Mouse (Mus musculus) brain, embryonic 14.5 days (tissue): ENCODE data around the gene Tcf7l2. TPM values are rescaled to one million over a fixed set of nuclear protein-coding genes. Genes with fewer than 3 reads are reported as not detected.

Experiments used
- DNase-seq: peaks from one replicate; pipeline ENCODE4 v3.0.0-alpha.2; 2011; ENCODE audit warnings: low read depth
- CTCF ChIP-seq: fragments of 200-500 bp; IDR thresholded peaks from 2 replicates; pipeline ENCODE4 v1.5.1; 2012; ENCODE audit warnings: inconsistent platforms, mild to moderate bottlenecking, moderate library complexity, borderline replicate concordance; ENCODE audit not compliant: insufficient read depth, insufficient read length; ENCODE audit errors: extremely low read depth
- POLR2A ChIP-seq: fragments of 200-500 bp; IDR thresholded peaks from 2 replicates; pipeline ENCODE4 v1.6.1; 2012; ENCODE audit warnings: mild to moderate bottlenecking, inconsistent platforms, borderline replicate concordance; ENCODE audit not compliant: poor library complexity, insufficient read depth, insufficient read length, severe bottlenecking; ENCODE audit errors: extremely low read depth
- polyA plus RNA-seq: library from polyadenylated mRNA; depleted of rRNA; stranded (reverse); fragments of >200 nt; gene quantifications from 2 replicates; pipeline ENCODE4 v1.2.3, GENCODE M21; 2012

The Tcf7l2 gene
- polyA plus RNA-seq, 1 experiment: 296 TPM

DNA sequence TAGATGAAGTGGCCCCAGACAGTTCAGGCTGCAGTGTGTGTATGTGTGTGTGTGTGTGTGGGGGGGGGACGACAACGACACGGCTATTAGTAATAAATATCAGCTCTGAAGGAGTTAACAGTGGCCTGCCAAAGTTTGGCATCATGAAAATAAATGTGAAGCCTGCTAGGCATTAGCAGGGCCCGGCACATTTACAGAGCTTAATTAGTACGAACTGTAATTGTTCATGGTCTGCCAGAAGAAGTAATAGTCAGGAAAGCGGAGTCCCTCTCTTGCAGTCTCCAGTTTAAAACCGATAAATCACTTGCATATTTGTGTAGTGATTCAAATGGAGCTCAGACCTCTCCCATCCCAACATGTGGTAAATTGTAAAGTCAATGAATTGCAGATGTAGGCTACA is 7.9 kb downstream of the Tcf7l2 start:
- DNase-seq: peak; percentile 91

DNA sequence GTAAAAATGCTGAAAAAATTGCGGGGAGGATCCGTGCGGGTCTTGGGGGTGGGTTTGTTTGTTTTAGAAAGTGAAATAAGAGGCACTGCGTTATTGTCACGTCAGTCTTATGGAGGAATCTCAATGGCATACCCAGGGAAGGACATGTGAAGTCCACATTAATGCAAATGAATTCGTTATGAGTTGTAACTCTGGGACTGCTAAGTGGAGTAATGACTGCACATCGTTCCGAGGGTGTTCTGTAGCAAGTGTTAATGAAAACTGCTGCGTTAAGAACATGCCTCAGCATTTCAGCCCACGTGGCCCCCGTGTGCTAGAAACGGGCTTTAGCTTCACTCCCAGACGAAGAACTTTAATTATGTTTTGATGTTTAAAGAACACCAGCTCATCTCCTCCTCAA is 8.4 kb downstream of the Tcf7l2 start:
- TF ChIP-seq CTCF (no peak), POLR2A (no peak)
- peak; percentile 84 for DNase-seq

More for the DNA sequence above, 7.9 kb downstream of the Tcf7l2 start:
- no peak for TF ChIP-seq CTCF
- no peak for TF ChIP-seq POLR2A

DNA sequence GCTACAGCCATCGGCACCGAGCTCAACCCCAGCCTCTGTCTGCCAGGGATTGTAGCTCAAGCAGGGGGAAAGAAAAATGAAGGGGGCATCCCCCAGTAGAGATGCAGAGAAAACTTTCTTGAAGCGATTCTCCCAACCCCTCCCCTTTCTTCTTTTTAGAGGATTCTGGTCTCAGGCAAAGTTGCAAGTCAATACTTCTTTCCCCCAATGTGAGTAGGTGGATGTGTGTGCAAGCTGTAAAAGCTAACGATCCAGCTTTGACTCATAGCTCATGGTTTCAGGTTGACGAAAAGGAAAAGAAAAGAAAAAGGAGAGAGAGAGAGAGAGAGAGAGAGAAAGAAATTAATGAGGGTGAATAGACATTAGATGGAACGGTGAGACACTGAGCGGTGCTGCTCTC is 8.8 kb downstream of the Tcf7l2 start:
- DNase-seq: peak; percentile 37
- TF ChIP-seq CTCF: no peak
- no peak for TF ChIP-seq POLR2A

DNA sequence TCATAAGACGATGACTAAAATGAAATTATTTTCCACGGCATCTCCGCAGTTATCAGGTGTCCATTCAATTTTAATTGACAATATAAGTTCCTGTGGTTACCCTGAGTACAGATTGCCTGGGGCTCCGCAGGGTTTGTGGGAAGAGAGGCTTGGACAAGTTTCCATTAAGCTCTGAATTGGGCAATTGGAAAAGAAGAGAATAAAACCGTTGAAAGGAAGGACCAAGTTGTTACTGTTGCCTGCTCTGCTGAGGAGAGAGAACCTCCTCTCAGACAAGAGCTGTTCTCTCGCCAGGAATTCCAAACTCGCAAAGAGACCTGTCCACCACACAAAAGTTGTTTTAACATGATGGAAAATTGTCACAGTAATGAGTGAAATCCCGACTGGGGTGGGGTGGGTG is 11.2 kb downstream of the Tcf7l2 start:
- TF ChIP-seq POLR2A (no peak), CTCF (no peak)
- peak; percentile 79 for DNase-seq

DNA sequence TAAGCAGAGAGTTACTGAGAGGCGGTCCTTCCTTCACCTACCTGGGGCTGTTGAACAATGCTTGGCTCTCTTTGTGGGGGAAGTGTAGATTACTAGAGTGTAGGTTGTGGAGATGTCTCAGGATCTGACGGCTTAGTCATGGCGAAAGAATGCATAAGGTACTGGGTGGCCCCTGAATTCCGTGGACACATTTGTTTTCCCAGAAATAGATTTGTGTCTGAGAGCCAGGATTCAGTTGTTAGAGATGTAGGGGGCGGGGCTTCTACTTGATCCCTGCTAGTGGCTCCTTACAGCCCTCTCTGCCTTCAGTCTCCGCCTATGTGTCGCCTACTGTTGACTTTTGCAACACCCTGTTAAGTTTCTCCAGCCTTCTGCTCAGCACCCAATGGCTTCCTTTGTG is 12.7 kb downstream of the Tcf7l2 start:
- TF ChIP-seq CTCF: no peak
- TF ChIP-seq POLR2A: no peak
- DNase-seq: no peak

DNA sequence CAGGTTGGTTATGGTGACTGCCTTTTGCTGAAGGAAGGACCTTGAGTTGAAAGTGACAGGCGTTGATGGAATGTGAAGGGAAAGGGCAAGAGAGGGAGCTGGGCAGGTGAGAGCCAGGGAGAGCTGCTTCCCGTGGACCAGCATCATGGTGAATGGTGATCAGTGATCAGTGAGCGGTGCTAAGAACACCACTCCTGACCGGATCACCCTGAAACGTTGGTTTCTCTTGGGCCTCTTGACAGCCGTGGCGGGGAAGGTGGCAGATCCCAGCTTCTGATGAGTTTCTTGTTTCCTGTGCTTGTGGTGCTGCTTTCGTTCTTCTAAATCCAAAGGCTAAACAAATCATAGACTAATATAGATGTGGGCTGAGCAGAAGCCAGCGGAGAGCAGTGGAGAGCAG is 13.8 kb downstream of the Tcf7l2 start:
- DNase-seq: no peak
- TF ChIP-seq POLR2A: no peak
- TF ChIP-seq CTCF: no peak

DNA sequence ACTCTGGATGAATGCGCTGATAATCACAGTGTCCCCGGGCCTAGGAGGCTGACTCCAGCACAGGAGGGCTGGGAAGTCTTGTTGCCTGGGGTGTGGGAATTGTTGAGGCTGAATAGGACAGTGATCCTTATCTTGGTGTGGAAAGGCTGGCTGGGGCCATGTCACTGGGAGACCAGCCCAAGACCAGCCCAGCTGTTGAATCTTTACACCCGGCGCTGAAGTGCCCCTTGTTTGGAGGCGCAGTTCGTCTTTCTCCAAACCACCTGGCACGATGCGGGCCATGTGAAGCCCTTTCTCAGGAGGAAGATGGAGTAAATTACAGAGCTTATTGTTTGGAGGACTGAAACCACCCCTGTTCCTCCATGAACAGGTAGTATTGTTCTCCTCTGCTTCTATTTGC is 15.1 kb downstream of the Tcf7l2 start:
- TF ChIP-seq CTCF: no peak
- TF ChIP-seq POLR2A: no peak
- DNase-seq: no peak

DNA sequence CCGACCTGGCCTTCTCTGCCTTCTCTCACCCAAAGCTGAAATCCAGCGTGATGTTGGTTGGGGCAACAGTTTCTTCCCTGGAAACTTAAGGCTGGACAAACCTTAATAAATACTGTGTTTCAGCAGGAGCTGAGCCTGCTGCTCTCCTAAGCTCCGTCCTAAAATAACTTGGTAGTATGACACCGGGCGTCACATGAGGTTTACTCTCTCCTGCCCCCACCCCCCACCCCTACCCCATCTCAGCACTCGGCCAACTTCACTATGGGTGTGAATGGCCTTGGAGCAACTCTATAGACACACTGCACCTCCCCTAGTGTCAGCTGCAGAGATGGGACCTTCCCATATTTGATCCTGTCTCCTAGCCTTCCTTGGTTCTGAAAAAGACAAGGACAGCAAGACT is 15.8 kb downstream of the Tcf7l2 start:
- no peak for DNase-seq
- TF ChIP-seq POLR2A: no peak
- no peak for TF ChIP-seq CTCF

DNA sequence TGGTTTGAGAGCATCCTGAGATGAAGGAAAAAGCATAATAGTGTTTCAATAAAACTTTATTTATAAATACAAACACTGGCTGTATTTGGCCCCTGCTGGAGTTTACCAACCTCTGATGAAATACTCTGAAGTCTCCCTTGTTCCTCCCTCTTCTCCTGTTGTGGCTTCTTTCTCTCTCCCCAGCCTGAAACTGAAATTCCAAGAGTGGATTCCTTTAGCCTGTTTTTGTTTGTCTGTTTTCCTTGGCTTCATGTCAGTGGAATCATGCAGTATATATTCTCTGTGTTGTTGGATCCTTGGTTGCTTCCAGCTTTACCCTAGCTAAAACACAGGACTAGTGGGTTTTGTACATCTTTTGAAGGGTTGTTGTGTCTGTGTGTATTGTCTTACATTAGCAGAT is 16.5 kb downstream of the Tcf7l2 start:
- no peak for DNase-seq
- TF ChIP-seq POLR2A (no peak), CTCF (no peak)

DNA sequence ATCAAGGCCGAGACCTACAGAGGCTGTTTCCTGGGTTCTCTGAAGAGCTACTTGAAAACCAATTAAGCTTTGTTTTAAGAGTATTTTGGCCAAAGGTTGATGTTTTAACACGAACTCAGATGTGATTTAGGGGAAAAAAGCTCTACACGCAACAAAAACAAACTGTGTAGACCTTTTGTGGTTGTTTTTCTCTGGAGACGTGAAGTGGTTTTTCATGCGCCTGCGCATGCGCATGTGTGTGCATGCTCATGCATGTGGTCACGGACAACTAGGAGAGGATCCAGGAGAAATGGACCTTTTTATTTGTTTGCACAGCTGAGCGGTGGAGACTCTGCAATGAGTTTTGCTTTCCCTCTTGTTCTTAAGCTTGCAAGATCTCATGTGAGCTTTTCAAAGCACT is 17.4 kb downstream of the Tcf7l2 start:
- TF ChIP-seq POLR2A (no peak), CTCF (no peak)
- DNase-seq: no peak

DNA sequence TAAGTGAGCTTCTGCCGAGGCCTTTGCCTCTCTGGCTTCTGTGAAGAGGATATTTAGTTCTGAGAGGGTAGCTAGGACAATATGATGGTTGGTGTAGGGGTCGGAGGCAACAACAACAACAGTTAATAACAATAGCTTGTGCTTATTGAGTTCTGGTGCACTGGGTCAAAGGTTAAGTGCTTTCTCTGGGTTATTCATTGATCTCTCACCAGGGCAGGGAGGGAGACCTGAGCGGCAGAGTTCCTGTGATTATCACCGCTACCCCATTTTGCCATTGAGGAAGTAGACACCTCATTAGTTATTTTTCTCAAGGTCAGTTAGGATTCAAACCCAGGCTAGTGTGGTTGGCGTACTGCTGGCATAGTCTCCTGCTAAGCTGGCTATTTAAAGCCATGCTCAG is 19.5 kb downstream of the Tcf7l2 start:
- TF ChIP-seq CTCF: no peak
- TF ChIP-seq POLR2A: no peak
- no peak for DNase-seq

DNA sequence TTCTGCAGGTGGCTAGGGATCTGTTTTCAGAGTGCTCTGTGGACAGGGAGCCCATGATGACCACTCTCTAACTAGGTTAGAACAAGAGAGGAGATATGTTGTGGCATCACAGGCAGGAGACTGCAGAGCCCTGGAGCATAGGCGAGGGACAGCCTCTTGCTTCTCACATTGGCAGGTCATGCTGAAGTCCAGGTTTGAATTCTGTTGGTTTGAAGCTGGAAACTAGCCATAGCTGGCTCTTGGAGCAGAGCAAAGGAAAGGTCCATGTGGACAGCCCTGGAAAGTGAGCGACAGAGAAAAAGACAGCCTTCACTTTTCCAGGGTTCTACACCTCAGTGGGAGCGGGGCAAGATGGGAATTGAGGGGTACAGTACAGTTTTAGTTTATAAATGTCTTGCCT is 20.6 kb downstream of the Tcf7l2 start:
- no peak for TF ChIP-seq CTCF
- TF ChIP-seq POLR2A: no peak

DNA sequence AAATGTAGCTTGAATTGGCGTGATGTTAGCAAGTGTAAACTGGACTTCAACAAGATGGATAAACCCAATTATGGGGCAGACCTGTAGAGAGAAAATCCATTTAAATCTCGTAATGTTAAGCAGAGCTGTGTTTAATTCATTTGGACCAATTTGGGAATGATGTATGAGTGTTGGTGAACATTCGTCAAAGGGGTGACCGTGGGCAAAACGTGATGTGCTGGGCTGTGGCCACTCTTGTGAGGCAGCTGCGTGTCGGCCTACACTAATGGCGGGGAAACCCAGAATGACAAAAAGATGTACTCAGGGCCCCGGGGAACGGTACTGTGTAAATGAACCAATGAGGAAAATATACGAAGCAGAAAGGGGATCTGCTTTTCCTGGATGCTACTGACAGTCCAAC is 24.2 kb downstream of the Tcf7l2 start:
- no peak for TF ChIP-seq POLR2A
- TF ChIP-seq CTCF: no peak

More for the DNA sequence above, 20.6 kb downstream of the Tcf7l2 start:
- no peak for DNase-seq

DNA sequence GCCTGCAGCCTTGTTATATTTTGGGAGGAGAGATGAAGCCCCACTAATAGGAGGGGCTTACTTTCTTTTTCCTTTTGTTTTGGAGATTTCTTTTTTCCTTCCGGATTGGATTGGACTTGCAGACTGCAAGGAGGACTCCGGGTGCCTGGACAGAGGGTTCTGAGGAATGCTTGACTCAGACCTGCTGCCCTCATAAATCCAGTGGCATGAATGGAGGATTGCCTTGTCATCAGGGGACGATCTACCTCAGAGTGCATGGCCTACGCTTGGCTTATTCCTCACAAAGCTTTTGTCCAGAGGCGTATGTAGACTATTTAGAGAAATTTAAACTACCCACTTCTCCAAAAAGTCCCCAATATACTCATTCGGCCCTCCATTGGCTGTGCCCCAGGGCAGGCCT is 25.5 kb downstream of the Tcf7l2 start:
- DNase-seq: no peak
- TF ChIP-seq POLR2A (no peak), CTCF (no peak)

More for the DNA sequence above, 24.2 kb downstream of the Tcf7l2 start:
- DNase-seq: no peak
